Mouse (Mus musculus): ENCODE measurements at regions not wholly inside any gene's neighbourhood (a gene's known extent, or its start where the extent isn't known, plus 50 kb on each side); places are given as distances from the start of the nearest gene placed in this dataset.

DNA sequence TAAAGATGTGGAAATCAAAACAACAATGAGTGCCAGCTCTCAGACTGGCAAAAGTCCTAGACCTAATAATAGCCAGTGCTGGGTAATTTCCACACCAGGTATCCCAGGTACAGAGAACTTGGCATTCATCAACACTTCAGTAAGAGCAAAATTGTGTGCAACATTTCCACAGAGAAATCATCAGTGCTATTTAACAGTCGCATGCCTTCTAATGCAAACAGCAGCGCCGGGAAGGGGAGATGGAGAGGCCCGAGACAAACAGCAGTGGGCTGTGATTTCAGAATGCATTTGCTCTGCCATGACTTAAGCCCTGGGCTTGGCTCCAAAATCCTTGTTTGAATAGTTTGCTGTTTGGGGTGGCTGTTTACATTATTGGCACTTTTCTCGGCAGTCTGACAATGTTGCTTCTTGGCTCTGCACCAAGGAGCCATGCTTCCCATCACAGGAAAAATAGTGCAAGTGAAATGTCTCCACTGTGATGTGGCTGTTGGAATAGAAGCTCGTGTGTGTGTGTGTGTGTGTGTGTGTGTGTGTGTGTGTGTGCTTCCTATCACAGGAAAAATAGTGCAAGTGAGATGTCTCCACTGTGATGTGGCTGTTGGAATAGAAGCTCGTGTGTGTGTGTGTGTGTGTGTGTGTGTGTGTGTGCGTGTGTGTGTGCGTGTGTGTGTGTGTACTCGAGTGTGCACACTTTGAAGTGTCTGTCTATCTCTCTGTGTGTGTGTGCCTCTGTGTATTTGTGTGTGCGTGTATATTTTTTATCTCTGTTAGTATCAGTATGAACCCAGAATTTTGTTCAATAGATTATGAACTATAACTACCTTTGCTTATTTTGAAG, 190.1 kb upstream of the Cdyl start:
- DNase-seq (ENCODE audit: low spot score), result no peak

DNA sequence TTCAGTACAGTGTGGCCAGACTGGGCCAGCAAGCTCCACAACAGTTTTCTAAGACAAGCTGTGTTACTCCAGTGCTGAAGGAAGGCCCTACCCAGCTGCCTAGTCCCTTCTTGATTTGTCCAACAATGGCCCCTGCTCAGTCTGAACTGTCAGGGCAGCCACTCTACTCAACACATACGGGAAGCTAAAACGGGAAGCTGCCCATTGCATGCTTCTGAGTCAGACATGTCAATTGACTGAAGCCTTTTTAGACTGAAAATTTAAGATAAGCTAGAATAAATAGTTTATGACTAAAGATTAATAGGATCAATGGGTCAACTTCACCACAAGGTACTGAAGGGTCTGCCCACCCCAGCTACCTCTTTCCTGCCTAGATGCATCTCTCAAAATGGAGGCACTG, 181.4 kb upstream of the Cdyl start:
- no peak for DNase-seq (ENCODE audit: low spot score)

DNA sequence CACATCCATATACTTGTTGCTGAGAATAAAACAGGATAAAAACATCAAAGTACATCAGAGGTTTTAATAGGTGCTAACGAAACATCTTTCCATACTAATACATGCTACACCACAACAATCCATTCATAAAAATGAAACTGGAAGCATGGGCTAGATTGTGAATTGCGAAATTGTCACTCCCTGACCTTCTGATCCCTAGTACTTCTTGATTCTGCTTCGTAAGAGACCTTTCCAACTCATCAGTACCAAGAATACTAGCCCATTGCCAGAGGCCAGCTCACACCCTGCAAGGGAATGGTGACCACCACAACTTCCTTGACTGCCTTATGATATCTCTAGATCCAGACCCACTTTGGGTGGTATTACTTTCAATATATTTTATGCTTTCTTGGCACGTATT, 177.3 kb upstream of the Cdyl start:
- DNase-seq (ENCODE audit: low spot score), result no peak

GRCm38 (mm10) chr13:35486125-35486524, 173.5 kb upstream of the Cdyl start:
- DNase-seq (ENCODE audit: low spot score), result no peak

GRCm38 (mm10) chr13:35499776-35500175, 159.9 kb upstream of the Cdyl start:
- no peak for DNase-seq (ENCODE audit: low spot score)

- no peak for DNase-seq (ENCODE audit: low spot score)
These were observed 158.7 kb upstream of the Cdyl start for GRCm38 (mm10) chr13:35500891-35501290.

- no peak for DNase-seq (ENCODE audit: low spot score)
These were observed 158.1 kb upstream of the Cdyl start for GRCm38 (mm10) chr13:35501351-35502146.

DNA sequence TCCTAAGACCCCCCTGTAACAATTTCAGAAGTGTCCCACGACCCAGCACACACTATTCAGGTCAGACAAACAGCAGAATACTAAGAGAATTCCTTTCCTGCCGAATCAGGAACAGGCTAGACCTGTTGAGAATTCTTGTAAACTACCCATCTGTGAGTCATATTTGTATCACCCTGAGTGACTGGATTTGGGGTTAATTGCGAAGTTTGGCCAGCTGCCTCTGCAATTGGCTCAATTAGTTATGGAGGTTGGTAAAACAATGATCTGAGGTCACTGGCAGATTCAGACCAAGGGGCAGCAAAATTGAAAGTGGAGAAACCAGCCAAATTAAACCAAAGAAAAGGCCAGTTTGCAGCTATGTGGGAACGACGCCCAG, 157.5 kb upstream of the Cdyl start:
- no peak for DNase-seq (ENCODE audit: low spot score)

DNA sequence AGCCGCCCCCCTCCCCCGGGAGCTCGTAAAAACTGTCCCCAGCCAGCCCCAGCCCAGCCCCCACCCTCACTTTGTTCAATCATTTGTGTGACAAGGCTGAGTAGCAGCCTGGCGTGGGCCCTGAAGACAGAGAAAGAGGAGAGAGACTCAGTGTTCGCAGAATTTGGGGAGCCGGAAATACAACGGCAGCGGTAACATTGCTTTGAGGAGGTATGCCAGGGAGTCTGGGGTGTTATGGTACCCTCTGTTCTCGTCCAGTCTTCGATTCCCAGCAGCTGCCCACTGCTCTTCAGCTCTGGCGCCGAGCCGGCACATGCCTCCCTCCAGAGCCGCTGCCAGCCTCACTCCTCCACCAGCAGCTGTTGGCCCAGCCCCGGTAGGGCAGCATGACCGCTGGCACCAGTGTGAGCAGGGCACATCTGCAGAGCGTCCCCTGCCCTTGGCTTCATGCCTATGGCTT, 156.2 kb upstream of the Cdyl start:
- DNase-seq (ENCODE audit: low spot score), result no peak

- no peak for DNase-seq (ENCODE audit: low spot score)
These were observed 152.4 kb upstream of the Cdyl start for GRCm38 (mm10) chr13:35507195-35507594.

DNA sequence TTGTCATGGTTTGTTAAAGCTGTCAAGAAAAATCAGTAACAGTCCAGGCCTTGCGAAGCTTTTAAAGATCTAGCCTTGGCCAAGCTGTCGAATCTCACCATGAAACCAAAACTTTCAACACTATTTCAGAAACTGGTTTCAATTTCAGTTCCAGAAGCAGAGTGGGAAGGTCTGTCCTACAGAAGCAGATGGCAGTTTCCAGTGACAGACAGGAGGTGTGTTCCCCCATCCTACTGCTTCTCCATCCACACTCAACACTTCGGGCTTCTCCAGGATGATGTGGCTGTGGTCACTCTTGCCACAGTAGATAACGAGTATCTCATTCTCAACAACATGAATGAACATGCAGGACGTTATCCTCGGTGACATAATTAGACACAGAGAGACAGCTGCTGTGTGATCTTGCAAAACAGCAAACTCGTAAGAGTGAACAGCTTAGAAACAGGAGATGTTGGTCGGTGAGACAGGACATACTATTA, 147.6 kb upstream of the Cdyl start:
- DNase-seq (ENCODE audit: low spot score), result no peak

DNA sequence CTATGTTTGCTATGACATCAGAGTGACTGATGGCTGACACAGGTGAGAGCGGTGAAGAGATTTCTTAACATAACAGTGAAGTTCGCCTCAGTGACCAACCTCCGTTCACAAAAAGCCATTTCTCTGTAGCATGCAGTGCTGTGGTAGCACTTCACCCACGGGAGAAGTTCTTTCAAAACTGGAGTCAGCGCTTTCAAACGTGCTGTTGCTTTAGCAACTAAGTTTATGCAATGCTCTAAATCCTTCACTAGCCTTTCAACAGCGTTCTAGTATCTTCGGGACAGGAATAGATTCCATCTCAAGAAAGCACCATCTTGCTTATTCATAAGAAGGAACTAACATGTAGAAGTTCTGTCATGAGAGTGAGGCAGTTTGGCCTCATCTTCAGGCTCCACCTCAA, 146.5 kb upstream of the Cdyl start:
- no peak for DNase-seq (ENCODE audit: low spot score)

DNA sequence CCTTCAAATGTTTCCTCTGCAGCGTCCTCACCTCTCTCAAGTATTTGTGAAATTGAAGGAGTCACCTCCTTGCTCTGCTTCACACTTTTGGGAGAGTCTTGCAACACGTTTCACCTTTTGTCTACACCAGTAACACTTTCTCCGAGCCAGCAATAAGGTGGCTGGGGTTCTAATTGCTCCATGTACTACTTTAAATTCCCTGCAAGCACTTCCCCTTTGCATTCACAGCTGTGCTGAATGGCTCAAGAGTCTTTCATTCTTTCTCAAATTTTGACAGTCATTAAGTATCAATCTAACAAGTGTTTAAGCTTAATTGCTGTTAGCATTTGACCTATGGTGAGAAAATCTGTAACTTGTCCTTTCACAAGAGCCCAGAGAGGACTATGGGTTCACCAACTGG, 144.3 kb upstream of the Cdyl start:
- DNase-seq (ENCODE audit: low spot score), result no peak

- DNase-seq (ENCODE audit: low spot score), result no peak
These were observed 141.9 kb upstream of the Cdyl start for GRCm38 (mm10) chr13:35517692-35518091.

- no peak for DNase-seq (ENCODE audit: low spot score)
These were observed 137.4 kb upstream of the Cdyl start for GRCm38 (mm10) chr13:35522272-35522671.

- no peak for DNase-seq (ENCODE audit: low spot score)
These were observed 130.1 kb upstream of the Cdyl start for GRCm38 (mm10) chr13:35529577-35529976.

DNA sequence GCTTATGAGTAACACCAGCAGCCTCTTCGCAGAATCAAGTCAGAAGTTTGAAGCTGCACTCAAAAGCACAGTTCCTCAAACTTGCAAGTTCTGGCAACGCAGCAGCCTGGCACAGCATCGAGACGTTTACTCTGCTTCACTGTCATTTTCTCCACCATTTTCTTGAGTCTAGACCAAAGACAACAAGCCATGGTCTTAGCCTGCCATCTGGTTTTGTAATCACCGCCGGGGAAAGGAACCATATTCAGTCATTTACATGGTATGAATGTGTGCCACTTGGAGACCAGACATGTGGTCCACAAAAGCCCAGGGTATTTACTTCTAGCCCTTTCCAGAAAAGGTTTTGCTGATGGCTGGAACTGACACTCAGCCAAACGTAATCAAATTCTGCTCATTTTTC, 122.5 kb upstream of the Cdyl start:
- no peak for DNase-seq (ENCODE audit: low spot score)

DNA sequence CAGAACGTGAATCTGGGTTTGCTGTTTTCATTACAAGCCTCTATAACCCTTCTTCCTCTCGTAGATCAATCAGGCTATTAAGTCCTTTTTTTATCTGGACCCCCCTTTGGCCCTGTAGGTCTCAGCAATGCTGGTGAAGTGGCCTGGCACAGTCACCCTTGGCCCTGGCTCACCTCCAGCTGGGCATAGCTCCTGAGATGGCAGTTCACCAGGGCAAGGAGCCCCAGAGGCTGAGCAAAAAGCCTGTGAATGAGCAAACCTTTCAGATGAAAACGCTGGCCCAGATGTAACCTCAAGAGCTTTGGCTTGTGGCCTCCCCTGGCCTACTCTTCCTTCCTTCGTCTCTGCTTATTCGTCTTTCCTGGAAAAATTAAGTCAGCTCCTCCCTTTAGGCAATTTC, 121.7 kb upstream of the Cdyl start:
- no peak for DNase-seq (ENCODE audit: low spot score)

- DNase-seq (ENCODE audit: low spot score), result peak; percentile 16
These were observed 119.2 kb upstream of the Cdyl start for GRCm38 (mm10) chr13:35540433-35540832.

DNA sequence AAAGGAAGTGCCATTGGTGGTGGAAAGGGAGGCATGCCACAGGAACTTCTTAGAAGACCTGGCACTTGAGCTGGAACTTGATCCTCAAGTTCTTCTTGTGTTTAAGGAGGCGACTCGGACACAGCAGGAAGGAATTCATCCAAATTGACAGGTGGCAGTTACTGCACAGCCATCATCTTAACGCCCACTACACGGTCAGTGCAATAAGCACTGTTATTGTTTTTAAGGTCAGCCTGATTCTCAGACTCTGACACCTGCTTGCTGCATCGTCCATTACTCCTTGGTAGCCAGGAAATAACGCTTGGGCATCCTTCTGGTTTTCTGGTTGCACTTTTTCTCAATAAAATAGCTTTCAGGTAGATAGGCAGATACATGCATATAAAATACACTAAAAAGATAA, 118.6 kb upstream of the Cdyl start:
- DNase-seq (ENCODE audit: low spot score), result no peak

- DNase-seq (ENCODE audit: low spot score), result no peak
These were observed 95.6 kb upstream of the Cdyl start for GRCm38 (mm10) chr13:35564006-35564405.

GRCm38 (mm10) chr13:35581616-35582015, 78.0 kb upstream of the Cdyl start:
- DNase-seq (ENCODE audit: low spot score), result no peak

DNA sequence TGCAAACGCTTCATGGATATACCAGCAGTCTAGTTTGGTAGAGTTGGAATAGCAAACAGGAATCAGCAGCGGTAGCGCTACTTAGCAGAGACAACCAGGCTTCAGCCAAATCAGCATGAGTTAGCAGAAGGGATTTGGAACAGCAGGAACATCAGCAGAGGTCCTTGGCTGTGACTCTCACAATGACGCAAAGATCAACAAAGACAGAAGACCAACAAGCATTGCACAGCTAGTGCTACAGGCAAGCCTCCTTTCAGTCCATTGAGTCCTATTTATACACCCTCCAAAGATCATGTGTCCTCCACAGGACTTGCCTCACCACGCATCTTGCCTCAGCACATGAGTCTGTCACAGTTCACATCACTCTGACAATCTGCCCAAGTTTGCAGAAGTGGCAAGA, 61.6 kb upstream of the Cdyl start:
- DNase-seq (ENCODE audit: low spot score), result no peak
